Mouse (Mus musculus) kidney, adult 2 months (tissue): ENCODE measurements around the gene Tas1r3.

Source experiments
- CTCF ChIP-seq: fragments of 200-500 bp; conservative IDR thresholded peaks from 2 replicates; pipeline ENCODE4 v1.5.1; 2011; ENCODE audit warnings: low read depth, mild to moderate bottlenecking, control low read depth, low read length, moderate library complexity, mixed read lengths; ENCODE audit not compliant: insufficient read depth, insufficient read length
- POLR2A ChIP-seq: fragments of 200-500 bp; IDR thresholded peaks from one replicate; pipeline ENCODE4 v1.6.1; 2011; ENCODE audit warnings: low read depth, low read length, control low read depth

DNA sequence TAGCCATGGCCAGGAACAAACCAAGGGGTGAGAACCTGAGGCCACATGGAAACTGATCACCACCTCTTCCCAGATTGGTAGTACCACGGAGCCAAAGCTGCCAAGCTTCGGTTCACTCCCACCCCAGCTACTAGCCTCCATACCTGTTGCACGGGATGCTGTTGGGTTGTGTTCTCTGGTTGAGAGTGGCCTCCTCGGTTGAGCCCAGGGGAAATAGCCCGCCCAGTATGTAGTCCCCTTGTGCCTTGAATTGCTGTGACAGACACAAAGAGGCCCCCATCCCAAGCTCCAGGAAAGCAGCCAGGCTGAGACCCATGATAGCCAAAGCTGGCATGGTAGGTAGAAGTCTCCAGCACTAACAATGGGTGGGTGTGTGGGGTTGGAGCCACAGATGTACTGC lies at the start of gene Tas1r3:
- TF ChIP-seq POLR2A (no peak), CTCF (no peak)
